Mouse (Mus musculus) MEL (cell line): ENCODE results near the gene Tap2. TPM values are rescaled to one million over a fixed set of nuclear protein-coding genes. Genes with fewer than 3 reads are reported as not detected.

Experiments used
- DNase-seq: peaks from one replicate; pipeline ENCODE4 v3.0.0; 2011; ENCODE audit warnings: low read depth, low spot score
- H3K27ac ChIP-seq: 2 replicates; pipeline ENCODE4 v1.5.1; 2012; ENCODE audit warnings: low read depth, mild to moderate bottlenecking, control low read depth, low read length, moderate library complexity; ENCODE audit not compliant: control insufficient read depth
- H3K27me3 ChIP-seq, 2 experiments: fragments of 150-350 bp in 1 of 2; sonication (generic) in 1 of 2; 2 replicates each; pipeline ENCODE4 v1.6.1; 2012; ENCODE audit warnings: low read length in 2 of 2, mild to moderate bottlenecking in 2 of 2, improper control_type of control experiment in 1 of 2, moderate library complexity in 1 of 2; ENCODE audit not compliant: insufficient read depth in 2 of 2, control insufficient read depth in 1 of 2
- H3K36me3 ChIP-seq, 2 experiments: 2 replicates each; pipeline ENCODE4 v1.6.1; 2012 to 2014; ENCODE audit warnings: low read length in 2 of 2, improper control_type of control experiment in 1 of 2, inconsistent platforms in 1 of 2, mild to moderate bottlenecking in 1 of 2; ENCODE audit not compliant: insufficient read depth in 2 of 2, control insufficient read depth in 1 of 2
- H3K4me1 ChIP-seq, 2 experiments: fragments of 150-350 bp in 1 of 2; sonication (generic) in 1 of 2; 2 replicates each; pipeline ENCODE4 v1.6.1; 2012; ENCODE audit warnings: low read length in 2 of 2, improper control_type of control experiment in 1 of 2, mild to moderate bottlenecking in 1 of 2; ENCODE audit not compliant: insufficient read depth in 2 of 2, control insufficient read depth in 1 of 2
- H3K4me3 ChIP-seq, 2 experiments: fragments of 150-350 bp in 1 of 2; sonication (generic) in 1 of 2; 2 replicates each; pipeline ENCODE4 v1.5.1; 2012; ENCODE audit warnings: low read depth in 2 of 2, low read length in 2 of 2, mild to moderate bottlenecking in 2 of 2, moderate library complexity in 2 of 2, control low read depth in 1 of 2, improper control_type of control experiment in 1 of 2; ENCODE audit not compliant: control insufficient read depth in 1 of 2, insufficient read depth in 1 of 2
- H3K79me2 ChIP-seq: 2 replicates; pipeline ENCODE4 v1.6.1; 2012; ENCODE audit warnings: mild to moderate bottlenecking, low read length, moderate library complexity; ENCODE audit not compliant: control insufficient read depth, poor library complexity, insufficient read depth
- H3K9ac ChIP-seq: 2 replicates; pipeline ENCODE4 v1.6.1; 2012; ENCODE audit warnings: low read depth, mild to moderate bottlenecking, control low read depth, low read length, moderate library complexity; ENCODE audit not compliant: control insufficient read depth, poor library complexity, severe bottlenecking
- H3K9me3 ChIP-seq: fragments of 150-350 bp; sonication (generic); replicated peaks from 2 replicates; pipeline ENCODE4 v1.6.1; 2012; ENCODE audit warnings: mild to moderate bottlenecking, low read length, improper control_type of control experiment, moderate library complexity; ENCODE audit not compliant: insufficient read depth
- BHLHE40 ChIP-seq: IDR thresholded peaks from 2 replicates; pipeline ENCODE4 v1.6.1; 2012; ENCODE audit warnings: low read depth, mild to moderate bottlenecking, inconsistent platforms, low read length, improper control_type of control experiment, borderline replicate concordance
- CHD1 ChIP-seq: IDR thresholded peaks from 2 replicates; pipeline ENCODE4 v1.6.1; 2012; ENCODE audit warnings: low read depth, mild to moderate bottlenecking, inconsistent platforms, low read length, improper control_type of control experiment
- CHD2 ChIP-seq: IDR thresholded peaks from 2 replicates; pipeline ENCODE4 v1.6.1; 2011; ENCODE audit warnings: low read length, improper control_type of control experiment
- CTCF ChIP-seq, 3 experiments: IDR thresholded peaks in 2 of 3; conservative IDR thresholded peaks in 1 of 3; 2 replicates each; pipeline ENCODE4 v1.5.1; 2011 to 2012; ENCODE audit warnings: low read length in 3 of 3, low read depth in 2 of 3, mild to moderate bottlenecking in 2 of 3, improper control_type of control experiment in 1 of 3, inconsistent platforms in 1 of 3, mixed read lengths in 1 of 3, moderate library complexity in 1 of 3; ENCODE audit not compliant: control insufficient read depth in 1 of 3, insufficient read depth in 1 of 3, poor library complexity in 1 of 3, severe bottlenecking in 1 of 3
- E2F4 ChIP-seq: IDR thresholded peaks from 2 replicates; pipeline ENCODE4 v1.6.1; 2011; ENCODE audit warnings: low read depth, low read length, improper control_type of control experiment, borderline replicate concordance
- EP300 ChIP-seq, 2 experiments: IDR thresholded peaks; 2 replicates each; pipeline ENCODE4 v1.6.1; 2011; ENCODE audit warnings: improper control_type of control experiment in 2 of 2, low read length in 2 of 2, low read depth in 1 of 2, mild to moderate bottlenecking in 1 of 2
- ETS1 ChIP-seq: IDR thresholded peaks from 2 replicates; pipeline ENCODE4 v1.6.1; 2012; ENCODE audit warnings: low read depth, mild to moderate bottlenecking, inconsistent platforms, low read length, improper control_type of control experiment, moderate library complexity
- GABPA ChIP-seq: IDR thresholded peaks from 2 replicates; pipeline ENCODE4 v1.6.1; 2012; ENCODE audit warnings: low read depth, mild to moderate bottlenecking, inconsistent platforms, low read length, improper control_type of control experiment, moderate library complexity
- GATA1 ChIP-seq: IDR thresholded peaks from 2 replicates; pipeline ENCODE4 v1.6.1; 2011; ENCODE audit warnings: low read depth, low read length, improper control_type of control experiment
- JUND ChIP-seq: IDR thresholded peaks from 2 replicates; pipeline ENCODE4 v1.6.1; 2011; ENCODE audit warnings: low read depth, mild to moderate bottlenecking, improper control_type of control experiment, low read length
- MAX ChIP-seq: IDR thresholded peaks from 2 replicates; pipeline ENCODE4 v1.6.1; 2011; ENCODE audit warnings: low read length, improper control_type of control experiment
- MEF2A ChIP-seq: IDR thresholded peaks from 2 replicates; pipeline ENCODE4 v1.6.1; 2014; ENCODE audit warnings: low read depth, mild to moderate bottlenecking, inconsistent platforms, low read length, improper control_type of control experiment; ENCODE audit not compliant: poor library complexity, insufficient replicate concordance, severe bottlenecking; ENCODE audit errors: extremely low read depth
- MYB ChIP-seq: IDR thresholded peaks from 2 replicates; pipeline ENCODE4 v1.6.1; 2011; ENCODE audit warnings: mild to moderate bottlenecking, low read depth, low read length, improper control_type of control experiment
- POLR2AphosphoS5 ChIP-seq: IDR thresholded peaks from 2 replicates; pipeline ENCODE4 v1.6.1; 2012; ENCODE audit warnings: low read depth, borderline replicate concordance, mild to moderate bottlenecking, inconsistent platforms, low read length, moderate library complexity, mixed read lengths
- RCOR1 ChIP-seq: IDR thresholded peaks from 2 replicates; pipeline ENCODE4 v1.6.1; 2012; ENCODE audit warnings: low read depth, mild to moderate bottlenecking, inconsistent platforms, low read length, improper control_type of control experiment
- SMC3 ChIP-seq: IDR thresholded peaks from 2 replicates; pipeline ENCODE4 v1.6.1; 2011; ENCODE audit warnings: low read depth, low read length, improper control_type of control experiment
- TBP ChIP-seq: IDR thresholded peaks from 2 replicates; pipeline ENCODE4 v1.8.0; 2011; ENCODE audit warnings: low read depth, low read length, improper control_type of control experiment
- UBTF ChIP-seq: IDR thresholded peaks from 2 replicates; pipeline ENCODE4 v1.6.1; 2012; ENCODE audit warnings: low read depth, mild to moderate bottlenecking, inconsistent platforms, low read length, improper control_type of control experiment, moderate library complexity, borderline replicate concordance; ENCODE audit not compliant: insufficient read depth
- USF2 ChIP-seq, 2 experiments: IDR thresholded peaks; 2 replicates each; pipeline ENCODE4 v1.6.1; 2011 to 2012; ENCODE audit warnings: improper control_type of control experiment in 2 of 2, low read length in 2 of 2, borderline replicate concordance in 1 of 2, inconsistent platforms in 1 of 2, low read depth in 1 of 2, mild to moderate bottlenecking in 1 of 2; ENCODE audit not compliant: insufficient read depth in 1 of 2
- ZC3H11A ChIP-seq: IDR thresholded peaks from 2 replicates; pipeline ENCODE4 v1.6.1; 2012; ENCODE audit warnings: low read depth, mild to moderate bottlenecking, inconsistent platforms, low read length, improper control_type of control experiment
- ZMIZ1 ChIP-seq: IDR thresholded peaks from 2 replicates; pipeline ENCODE4 v1.6.1; 2012; ENCODE audit warnings: low read depth, mild to moderate bottlenecking, inconsistent platforms, low read length, improper control_type of control experiment, moderate library complexity
- polyA plus RNA-seq, 2 experiments: library from polyadenylated mRNA; stranded (reverse) in 1 of 2; unstranded in 1 of 2; fragments of >175 nt in 1 of 2; fragments of >200 nt in 1 of 2; gene quantifications; 2 replicates each; pipeline versions ENCODE4 v1.2.1 to v1.2.4; 2012; ENCODE audit warnings: low replicate concordance in 2 of 2, low read depth in 1 of 2; ENCODE audit not compliant: insufficient read length in 2 of 2, insufficient read depth in 1 of 2, missing spikeins in 1 of 2
- total RNA-seq: library from RNA; depleted of rRNA; stranded (reverse); fragments of 300-350 nt; gene quantifications from 2 replicates; pipeline ENCODE4 v1.2.3, GENCODE M21; 2012; rRNA removed

The Tap2 gene
- total RNA-seq = 40.3 and 48.5 TPM in 2 replicates
- 10 to 100 TPM in 1 of 2 experiments, not detected in 1; 63.0 TPM for polyA plus RNA-seq

DNA sequence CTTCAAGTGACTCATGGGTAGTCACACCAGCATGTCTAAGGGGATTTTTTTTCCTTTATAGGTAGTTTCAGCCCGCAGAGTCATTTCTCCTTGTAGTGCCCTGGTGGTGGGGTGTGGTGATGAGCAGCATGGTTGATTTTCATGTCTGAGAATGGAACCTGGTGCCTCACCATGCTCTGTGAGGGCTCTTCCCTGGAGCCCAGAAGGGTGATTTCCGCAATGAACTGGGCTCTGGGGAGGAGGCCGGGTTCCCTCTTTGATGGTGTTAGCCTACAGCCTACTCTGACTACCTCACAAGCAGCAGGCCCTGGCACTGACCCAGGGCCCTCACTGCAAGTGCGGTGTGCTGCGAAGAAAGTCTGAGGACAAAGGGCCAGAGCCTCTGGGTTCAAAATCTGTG is at the start of gene Tap2:
TSS of gene Tap2 (plus strand) at position 84 of the 400 bp plus-strand sequence.
- TF ChIP-seq RCOR1 = no peak
- no peak for TF ChIP-seq ZMIZ1
- TF ChIP-seq MYB = no peak
- no peak for TF ChIP-seq JUND
- TF ChIP-seq CTCF (IDR thresholded peaks at IDR 0.05 in 2 of 3, conservative IDR thresholded peaks at IDR 0.05 in 1 of 3; ENCODE audit: control insufficient read depth in 1 of 3, insufficient read depth in 1 of 3, low read depth in 2 of 3, low read length in 3 of 3, poor library complexity in 1 of 3, severe bottlenecking in 1 of 3) = no peak
- TF ChIP-seq ZC3H11A = no peak
- no peak for TF ChIP-seq MAX
- no peak for TF ChIP-seq POLR2AphosphoS5
- TF ChIP-seq USF2 (IDR thresholded peaks at IDR 0.05; ENCODE audit: borderline replicate concordance in 1 of 2, insufficient read depth in 1 of 2, low read depth in 1 of 2, low read length in 2 of 2) = no peak
- no peak for TF ChIP-seq CHD2
- no peak for TF ChIP-seq E2F4
- TF ChIP-seq TBP = no peak
- no peak for TF ChIP-seq UBTF
- TF ChIP-seq EP300 (IDR thresholded peaks at IDR 0.05; ENCODE audit: low read depth in 1 of 2, low read length in 2 of 2) = no peak
- no peak for TF ChIP-seq CHD1
- no peak for TF ChIP-seq GABPA
- TF ChIP-seq SMC3 = no peak
- TF ChIP-seq GATA1 = no peak
- TF ChIP-seq ETS1 = no peak
- H3K36me3 ChIP-seq = peaks cover 0 to 12% of the 10 kb centered on the region in 2 experiments; a peak in 2 of 4 replicates
- peak within 1 kb of the TSS; percentile 67 for H3K27ac ChIP-seq
- peak; percentile 62 for DNase-seq
- peaks cover 21% of the 10 kb centered on the region for H3K79me2 ChIP-seq
- H3K9me3 ChIP-seq = no peaks in the 10 kb centered on the region
- H3K27me3 ChIP-seq = no peaks in the 10 kb centered on the region
- peaks cover 7 to 21% of the 10 kb centered on the region in 2 experiments for H3K4me1 ChIP-seq
- peak within 1 kb of the TSS; percentile 65 to 97 for H3K4me3 ChIP-seq
- peak within 1 kb of the TSS; percentile 96 for H3K9ac ChIP-seq

DNA sequence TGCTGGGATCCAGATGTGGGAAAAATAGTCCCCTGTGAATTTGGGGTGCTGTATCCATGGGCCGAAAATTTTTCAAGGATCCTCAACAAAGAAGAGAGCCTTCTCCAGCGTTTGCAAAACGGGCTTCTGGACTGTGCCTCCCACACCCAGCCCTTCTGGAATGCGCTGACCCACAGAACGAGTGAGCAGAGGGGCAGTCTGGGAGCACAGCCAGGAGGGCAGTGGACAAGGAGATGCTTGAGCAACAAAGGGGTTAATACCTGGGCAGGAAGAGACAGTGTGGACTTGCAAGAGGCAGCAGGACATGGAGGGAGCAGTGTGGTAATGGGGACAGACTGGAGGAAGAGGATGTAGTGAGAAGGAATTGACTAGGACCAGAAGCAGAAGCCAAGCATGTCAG is 47.8 kb upstream of the Tap2 start:
- H3K9ac ChIP-seq = no peak overlapping the region
- TF ChIP-seq BHLHE40 (no peak), CHD2 (no peak), MEF2A (no peak)
- TF ChIP-seq, all 39 proteins: peak for 0
- no peak overlapping the region for H3K27ac ChIP-seq
- H3K9me3 ChIP-seq = no peaks in the 10 kb centered on the region
- H3K27me3 ChIP-seq = no peaks in the 10 kb centered on the region
- no peaks in the 10 kb centered on the region for H3K36me3 ChIP-seq
- H3K79me2 ChIP-seq = no peaks in the 10 kb centered on the region
- H3K4me3 ChIP-seq = no peak overlapping the region
- no peaks in the 10 kb centered on the region for H3K4me1 ChIP-seq
- DNase-seq = no peak
